Mouse (Mus musculus) cerebellum, adult 2 months (tissue): ENCODE results near the gene Nrxn3. TPM values are rescaled to one million over a fixed set of nuclear protein-coding genes. Genes with fewer than 3 reads are reported as not detected.
A peak's percentile ranks its signal among the peaks of the same experiment; 100 is the strongest.

Source experiments
- DNase-seq, 2 experiments: peaks; one replicate each; pipeline ENCODE4 v3.0.0; 2021
- H3K27ac ChIP-seq: fragments of 200-500 bp; 2 replicates; pipeline ENCODE4 v1.5.1; 2012; ENCODE audit warnings: low read length, control low read depth, inconsistent platforms; ENCODE audit not compliant: insufficient read depth
- H3K27me3 ChIP-seq: fragments of 200-500 bp; 2 replicates; pipeline ENCODE4 v1.6.1; 2012; ENCODE audit warnings: inconsistent platforms, mild to moderate bottlenecking, low read length, moderate library complexity; ENCODE audit not compliant: control insufficient read depth, insufficient read depth
- H3K4me1 ChIP-seq: fragments of 200-500 bp; 2 replicates; pipeline ENCODE4 v1.6.1; 2011; ENCODE audit warnings: low read length; ENCODE audit not compliant: control insufficient read depth, insufficient read depth
- H3K4me3 ChIP-seq: fragments of 200-500 bp; replicated peaks from 2 replicates; pipeline ENCODE3; 2011; ENCODE audit warnings: mild to moderate bottlenecking, low read depth, low read length, control low read depth; ENCODE audit not compliant: insufficient read depth
- CTCF ChIP-seq: fragments of 200-500 bp; IDR thresholded peaks from 2 replicates; pipeline ENCODE4 v1.5.1; 2011; ENCODE audit warnings: low read depth, mild to moderate bottlenecking, control low read depth, low read length, moderate library complexity, borderline replicate concordance; ENCODE audit not compliant: insufficient read depth
- POLR2A ChIP-seq: fragments of 200-500 bp; IDR thresholded peaks from 2 replicates; pipeline ENCODE4 v1.6.1; 2011; ENCODE audit warnings: low read length, control low read depth, borderline replicate concordance; ENCODE audit not compliant: insufficient read depth
- WGBS: fragments of 180-500 bp; shearing (Covaris S2); methylation state at CpG from one replicate; pipeline ENCODE4 v1.1.7; 2018; 5-methylcytosine and 5-hydroxymethylcytosine counted together
- polyA plus RNA-seq: library from polyadenylated mRNA; depleted of rRNA; stranded (reverse); fragments of >200 nt; gene quantifications from 2 replicates; pipeline ENCODE4 v1.2.3, GENCODE M21; 2012

The Nrxn3 gene
- polyA plus RNA-seq, 1 experiment, result 101 TPM

- 91% methylated on average over 6 of the region's 6 CpGs for WGBS
- TF ChIP-seq CTCF (no peak), POLR2A (no peak)
- peaks cover 7% of the 10 kb centered on the region; the same call in 1 of the 2 replicates for H3K4me1 ChIP-seq
- no peak for DNase-seq
- no peaks in the 10 kb centered on the region for H3K27me3 ChIP-seq
- no peak overlapping the region for H3K4me3 ChIP-seq
- no peak overlapping the region for H3K27ac ChIP-seq
These were observed 1263.5 kb downstream of the Nrxn3 start for GRCm38 (mm10) chr12:89986219-89986618.

GRCm38 (mm10) chr12:89993273-89993672, 1270.6 kb downstream of the Nrxn3 start:
- DNase-seq, result no peak
- H3K27ac ChIP-seq, result no peak overlapping the region
- peaks cover 7% of the 10 kb centered on the region; the same call in 1 of the 2 replicates for H3K4me1 ChIP-seq
- no peaks in the 10 kb centered on the region for H3K27me3 ChIP-seq
- H3K4me3 ChIP-seq, result no peak overlapping the region
- WGBS, result 71% methylated on average over 5 of the region's 5 CpGs
- no peak for TF ChIP-seq CTCF
- TF ChIP-seq POLR2A, result no peak

GRCm38 (mm10) chr12:89995392-89995791, 1272.7 kb downstream of the Nrxn3 start:
- no peak for DNase-seq
- no peaks in the 10 kb centered on the region for H3K27me3 ChIP-seq
- H3K27ac ChIP-seq, result no peak overlapping the region
- H3K4me3 ChIP-seq, result no peak overlapping the region
- peaks cover 7% of the 10 kb centered on the region; the same call in 1 of the 2 replicates for H3K4me1 ChIP-seq
- 72% methylated on average over 4 of the region's 4 CpGs for WGBS
- TF ChIP-seq POLR2A, result no peak
- no peak for TF ChIP-seq CTCF

DNA sequence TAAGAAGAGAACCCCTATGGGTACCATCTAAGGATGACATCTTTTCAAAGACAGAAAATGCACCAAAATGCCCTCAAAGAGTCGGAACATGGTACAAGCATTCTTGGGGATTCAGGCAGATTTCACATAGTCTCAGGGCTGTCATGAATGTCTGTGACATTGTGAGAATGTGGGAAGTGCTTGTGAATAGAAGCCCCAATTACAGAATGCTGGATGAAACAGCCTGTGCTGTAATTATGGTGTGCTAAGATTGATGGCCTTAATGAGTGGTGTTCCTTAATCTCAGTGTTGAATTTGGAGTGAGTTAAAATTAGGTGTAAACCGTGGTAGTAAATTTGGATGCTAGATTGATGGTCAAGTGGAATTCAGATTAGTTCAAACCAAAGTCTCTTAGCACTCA, 1287.6 kb downstream of the Nrxn3 start:
- DNase-seq, result no peak
- Histone ChIP-seq H3K4me1 (no peaks in the 10 kb centered on the region; the same call in 1 of the 2 replicates), H3K4me3 (no peak overlapping the region), H3K27ac (no peak overlapping the region), H3K27me3 (no peaks in the 10 kb centered on the region)
- whole genome bisulfite sequencing, result 88% methylated on average over 2 of the region's 2 CpGs
- TF ChIP-seq POLR2A (no peak), CTCF (no peak)

GRCm38 (mm10) chr12:90013958-90014357, 1291.3 kb downstream of the Nrxn3 start:
- WGBS, result 27% methylated on average over 2 of the region's 2 CpGs
- DNase-seq, result no peak
- H3K4me1 ChIP-seq, result no peaks in the 10 kb centered on the region; the same call in 1 of the 2 replicates
- no peak overlapping the region for H3K27ac ChIP-seq
- H3K27me3 ChIP-seq, result no peaks in the 10 kb centered on the region
- no peak for TF ChIP-seq CTCF
- no peak for TF ChIP-seq POLR2A
- H3K4me3 ChIP-seq, result no peak overlapping the region

- Histone ChIP-seq H3K27me3 (no peaks in the 10 kb centered on the region), H3K4me1 (peaks cover 5% of the 10 kb centered on the region), H3K4me3 (no peak overlapping the region), H3K27ac (no peak overlapping the region)
- peak; percentile 30 to 62 for DNase-seq
- 29% methylated on average over 3 of the region's 3 CpGs for WGBS
- TF ChIP-seq POLR2A (no peak), CTCF (no peak)
These were observed 1304.3 kb downstream of the Nrxn3 start for GRCm38 (mm10) chr12:90027023-90027422.

GRCm38 (mm10) chr12:90041038-90041437, 1318.4 kb downstream of the Nrxn3 start:
- TF ChIP-seq CTCF (no peak), POLR2A (no peak)
- DNase-seq, result no peak
- Histone ChIP-seq H3K27me3 (no peaks in the 10 kb centered on the region), H3K27ac (no peak overlapping the region), H3K4me1 (peaks cover 5% of the 10 kb centered on the region; the same call in 1 of the 2 replicates), H3K4me3 (no peak overlapping the region)
- 58% methylated on average over 1 of the region's 1 CpGs for WGBS

- no peak for DNase-seq
- H3K4me1 ChIP-seq, result peaks cover 1% of the 10 kb centered on the region
- H3K27me3 ChIP-seq, result no peaks in the 10 kb centered on the region
- TF ChIP-seq POLR2A (no peak), CTCF (no peak)
- WGBS, result 90% methylated on average over 5 of the region's 5 CpGs
- no peak overlapping the region for H3K27ac ChIP-seq
- H3K4me3 ChIP-seq, result no peak overlapping the region
These were observed 1333.6 kb downstream of the Nrxn3 start for GRCm38 (mm10) chr12:90056256-90056655.

GRCm38 (mm10) chr12:90059786-90060185, 1337.1 kb downstream of the Nrxn3 start:
- TF ChIP-seq POLR2A (no peak), CTCF (no peak)
- WGBS, result 90% methylated on average over 3 of the region's 3 CpGs
- no peak for DNase-seq
- peaks cover 3% of the 10 kb centered on the region for H3K4me1 ChIP-seq
- no peak overlapping the region for H3K4me3 ChIP-seq
- H3K27me3 ChIP-seq, result no peaks in the 10 kb centered on the region
- H3K27ac ChIP-seq, result no peak overlapping the region
